Mouse (Mus musculus) MN1 (cell line): ENCODE data around the gene Trmt6.
A peak's percentile ranks its signal among the peaks of the same experiment; 100 is the strongest.

Experiments used
- DNase-seq: peaks from one replicate; pipeline ENCODE4 v3.0.0-alpha.2; 2016; ENCODE audit warnings: low spot score

Trmt6 gene

GRCm38 (mm10) chr2:132815608-132816314 lies at the start of gene Trmt6, which contains the start of gene Mcm8:
Gene Trmt6, minus strand, starts transcription at chr2:132816055.
Gene Mcm8, plus strand, starts transcription at chr2:132816141.
- DNase-seq, result peak; percentile 97

DNA sequence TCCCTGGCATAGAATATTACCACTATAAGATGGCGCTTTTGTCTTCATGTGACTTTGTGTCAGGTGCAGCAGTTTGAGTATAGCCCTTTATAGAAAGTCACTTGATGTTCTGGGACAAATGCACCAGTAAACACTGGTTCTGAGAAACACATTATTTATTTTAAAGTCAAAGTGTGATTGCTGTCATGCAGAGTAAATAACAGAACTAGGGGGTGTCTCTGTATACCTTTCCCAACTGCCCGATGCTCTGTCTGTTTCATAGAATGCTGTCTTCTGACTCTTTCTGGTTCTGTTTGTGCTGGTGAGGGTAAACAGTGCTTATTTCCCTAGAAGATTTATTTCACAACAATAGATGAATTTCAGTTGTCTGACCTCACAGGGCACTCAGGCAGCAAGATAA lies 47.5 kb upstream of the Trmt6 start:
- no peak for DNase-seq

- no peak for DNase-seq
These were observed 45.6 kb upstream of the Trmt6 start for GRCm38 (mm10) chr2:132861456-132861855.

- DNase-seq, result no peak
These were observed 44.6 kb upstream of the Trmt6 start for GRCm38 (mm10) chr2:132860435-132860834.

DNA sequence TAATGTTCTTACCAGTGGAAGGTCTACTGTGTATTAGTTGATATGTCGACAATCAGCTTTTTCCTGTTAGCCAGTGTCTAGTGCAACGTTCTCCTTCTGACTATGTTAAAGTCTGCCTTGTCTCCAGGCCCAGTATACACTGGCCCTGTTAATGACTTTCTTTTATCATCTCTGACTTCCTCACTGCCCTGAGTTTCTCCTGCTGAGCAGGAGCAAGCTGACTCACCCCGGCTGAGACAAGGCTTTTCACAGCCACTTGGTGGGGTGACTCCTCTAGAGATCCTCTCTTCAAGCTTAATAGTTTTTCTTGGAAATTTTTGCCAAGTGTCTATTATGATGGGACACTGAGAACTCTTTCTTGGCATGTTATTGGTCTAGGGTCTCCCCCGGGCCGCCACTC lies 40.5 kb upstream of the Trmt6 start:
- peak; percentile 39 for DNase-seq

GRCm38 (mm10) chr2:132853051-132853450 lies 37.2 kb upstream of the Trmt6 start:
- no peak for DNase-seq

DNA sequence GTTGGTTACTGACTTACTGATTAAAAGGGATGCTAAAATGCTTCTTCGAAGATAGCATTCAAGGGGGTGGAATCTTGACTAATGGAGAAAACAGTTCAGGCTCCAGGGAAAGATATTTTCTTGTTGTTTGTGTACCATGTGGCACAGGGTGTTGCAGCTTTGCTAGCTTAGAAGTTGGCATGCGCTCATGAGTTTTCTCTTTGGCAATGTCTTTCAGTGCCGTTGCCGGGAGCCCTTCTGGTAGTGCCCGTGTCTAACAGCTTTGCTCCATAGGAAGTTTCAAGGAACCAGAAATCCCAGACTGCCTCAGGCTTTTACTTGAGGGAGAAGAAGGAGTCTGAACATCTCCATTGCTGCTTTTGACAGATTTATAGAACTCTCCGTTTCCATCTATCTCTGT lies 33.3 kb upstream of the Trmt6 start:
- DNase-seq, result no peak

GRCm38 (mm10) chr2:132848361-132848760 lies 32.5 kb upstream of the Trmt6 start:
- DNase-seq, result no peak

GRCm38 (mm10) chr2:132847581-132847980 lies 31.7 kb upstream of the Trmt6 start:
- DNase-seq, result peak; percentile 40

DNA sequence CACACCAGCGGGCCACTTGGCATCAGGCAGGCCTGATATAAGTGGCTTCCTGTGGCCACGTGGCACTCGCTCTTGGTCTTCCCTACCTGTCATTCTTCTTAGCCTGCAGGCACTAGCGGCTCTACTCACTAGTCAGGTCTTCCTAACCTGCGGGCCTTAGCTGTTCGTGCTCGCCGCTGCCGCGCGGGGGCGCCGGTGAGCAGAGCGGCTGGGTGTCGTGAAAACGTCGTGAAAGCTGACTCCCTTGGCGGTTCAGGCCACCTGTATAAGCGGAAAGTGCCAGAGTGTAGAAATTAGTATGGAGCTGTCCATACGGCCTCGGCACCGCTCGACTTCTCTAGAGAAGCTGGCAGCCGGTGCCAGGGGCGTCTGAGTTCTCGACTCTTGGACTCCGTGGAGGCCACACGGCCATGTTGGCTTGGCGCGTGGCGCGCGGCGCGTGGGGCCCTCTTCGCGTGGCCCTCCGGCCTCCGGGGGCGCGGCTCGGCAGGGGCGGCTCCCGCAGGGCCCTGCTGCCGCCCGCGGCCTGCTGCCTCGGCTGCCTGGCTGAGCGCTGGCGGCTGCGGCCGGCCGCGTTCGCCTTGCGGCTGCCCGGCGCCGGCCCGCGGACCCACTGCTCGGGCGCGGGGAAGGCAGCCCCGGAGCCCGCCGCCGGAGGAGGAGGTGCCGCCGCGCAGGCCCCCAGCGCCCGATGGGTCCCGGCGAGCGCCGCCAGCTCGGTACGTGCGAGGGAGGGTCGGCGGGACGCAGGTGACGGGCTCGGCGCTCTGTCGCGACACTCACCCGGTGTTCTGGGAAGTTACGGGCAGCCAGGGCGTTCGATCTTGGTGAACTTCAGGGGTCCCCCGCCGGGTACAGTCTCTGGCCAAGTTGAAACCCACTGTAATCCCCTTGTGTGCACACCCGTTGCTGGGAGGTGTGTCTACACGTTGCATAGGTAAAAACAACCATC lies 30.8 kb upstream of the Trmt6 start, which contains the start of gene Crls1:
Gene Crls1, plus strand, starts transcription at position 260 of the 952 bp plus-strand sequence.
- DNase-seq, result peak; percentile 95

DNA sequence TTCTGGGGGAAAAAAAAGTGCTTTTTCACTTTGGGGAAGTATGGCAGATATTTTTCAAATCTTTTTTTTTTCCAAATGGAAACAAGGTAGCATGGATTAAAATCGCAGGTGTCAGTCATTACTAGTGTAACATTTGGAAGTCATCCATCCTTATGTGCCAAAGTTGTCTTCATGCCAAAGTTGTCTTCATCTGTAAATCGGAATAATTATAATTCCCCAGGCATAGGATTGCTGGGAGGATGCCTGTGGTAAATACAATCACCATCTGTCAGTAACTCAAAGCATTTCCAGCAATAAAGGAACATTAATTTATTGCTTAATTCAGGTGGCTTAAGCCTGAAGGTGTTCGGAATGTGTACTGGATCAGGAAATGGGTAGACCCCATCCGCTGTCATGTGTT lies 25.2 kb upstream of the Trmt6 start:
- no peak for DNase-seq

- DNase-seq, result no peak
These were observed 12.9 kb downstream of the Trmt6 start for GRCm38 (mm10) chr2:132802976-132803375.

GRCm38 (mm10) chr2:132794204-132794586 lies 21.7 kb downstream of the Trmt6 start:
- DNase-seq, result no peak

- DNase-seq, result no peak
These were observed 22.2 kb downstream of the Trmt6 start for GRCm38 (mm10) chr2:132793441-132794203.

- DNase-seq, result no peak
These were observed 31.8 kb downstream of the Trmt6 start for GRCm38 (mm10) chr2:132784039-132784438.

GRCm38 (mm10) chr2:132781439-132782068 lies 34.3 kb downstream of the Trmt6 start:
- DNase-seq, result peak; percentile 82

GRCm38 (mm10) chr2:132780978-132781377 lies 34.9 kb downstream of the Trmt6 start, which contains the start of gene Chgb:
Gene Chgb, plus strand, starts transcription at chr2:132781278.
- DNase-seq, result peak; percentile 14

DNA sequence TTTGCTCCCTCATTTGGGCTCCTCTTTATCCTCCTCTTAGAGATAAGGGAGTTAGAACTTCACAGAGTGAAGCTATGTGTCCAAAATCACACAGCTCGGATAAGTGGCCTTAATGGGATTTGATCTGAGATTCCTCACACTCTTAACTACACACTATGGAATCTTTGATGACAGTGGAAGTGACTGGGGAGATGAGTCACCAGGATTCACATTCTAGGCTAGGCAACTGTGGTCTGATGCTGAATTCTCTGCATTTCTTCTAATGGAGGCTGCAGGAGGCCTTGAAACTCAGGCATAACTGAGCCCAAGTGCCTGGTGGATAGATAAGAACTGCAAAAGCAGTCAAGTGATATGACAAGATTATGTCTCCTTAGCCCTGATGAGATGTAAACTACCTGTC lies 45.0 kb downstream of the Trmt6 start:
- no peak for DNase-seq

DNA sequence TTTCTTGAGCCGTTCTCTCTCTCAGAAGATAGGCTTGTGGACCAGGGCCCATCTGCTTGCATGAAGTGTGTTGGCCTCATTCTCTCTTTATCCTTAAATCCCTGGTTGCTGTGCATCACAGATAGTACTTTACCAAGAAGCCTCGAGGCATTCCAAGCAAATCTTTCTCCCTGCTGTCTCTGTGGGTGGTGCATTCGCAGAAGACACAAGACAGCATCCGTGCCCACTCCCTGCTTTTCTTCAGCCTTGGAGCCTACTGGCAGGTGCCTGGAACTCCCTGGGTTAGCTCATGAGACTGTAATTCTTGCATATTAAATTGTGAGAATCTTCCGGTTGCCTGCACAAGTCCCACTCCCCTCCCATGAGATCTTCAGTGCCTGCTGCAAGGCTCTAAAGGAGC lies 57.9 kb downstream of the Trmt6 start:
- DNase-seq, result no peak
